24 mouse cellular contexts compared by ENCODE assay signal in the genomic region with DNA sequence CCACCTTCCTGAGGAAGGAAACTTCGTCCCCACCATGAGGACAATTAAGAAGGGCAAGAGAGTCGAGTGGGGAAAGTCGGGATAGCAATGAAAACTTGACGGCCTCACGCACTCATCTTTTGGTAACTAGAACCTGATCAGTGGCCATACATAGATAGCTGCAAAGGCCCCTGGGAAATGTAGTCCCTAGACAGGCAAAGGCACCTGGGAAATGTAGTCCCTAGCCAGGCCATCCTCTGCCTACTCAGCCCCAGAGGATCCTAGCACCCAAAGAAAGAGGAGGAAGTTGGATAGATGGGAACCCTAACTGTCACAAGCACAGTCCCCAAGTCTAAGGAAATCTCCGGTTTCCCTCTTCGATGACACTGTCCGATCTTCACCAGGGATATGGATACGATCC.
A peak's percentile ranks its signal among the peaks of the same experiment; 100 is the strongest.
DNase-seq lines count a peak whose midpoint lies in the region; ATAC-seq and TF ChIP-seq lines count a peak whose summit lies in the region.
"Had no signal": no experiment of that assay in that cellular context is flagged by ENCODE, and none has a peak within 500 bp of the region (broad histone marks: within the 10 kb centered on the region; RNA-seq: fewer than 3 reads in every experiment).

No protein-coding gene starts in this region.

- H3K9ac ChIP-seq in forebrain, embryonic 13.5 days, result no peak overlapping the region
- H3K9ac ChIP-seq in forebrain, embryonic 11.5 days (ENCODE audit: low read length), result no peak overlapping the region
- H3K9ac ChIP-seq in midbrain, embryonic 14.5 days (replicated peaks; ENCODE audit: low read length), result no peak overlapping the region
- H3K9ac ChIP-seq in midbrain, embryonic 15.5 days, result no peak overlapping the region
- no peak overlapping the region for H3K9ac ChIP-seq in forebrain, postnatal 0 days
- H3K9ac ChIP-seq: heart, embryonic 13.5 days; limb, embryonic 13.5 days; liver, embryonic 12.5 days; stomach, embryonic 15.5 days had no signal

- H3K27ac ChIP-seq in forebrain, embryonic 13.5 days, result no peak overlapping the region
- no peak overlapping the region for H3K27ac ChIP-seq in forebrain, embryonic 11.5 days (ENCODE audit: low read depth, low read length)
- H3K27ac ChIP-seq in midbrain, embryonic 14.5 days (replicated peaks; ENCODE audit: low read depth, low read length), result no peak overlapping the region
- no peak overlapping the region for H3K27ac ChIP-seq in midbrain, embryonic 15.5 days
- no peak overlapping the region for H3K27ac ChIP-seq in forebrain, postnatal 0 days (ENCODE audit: low read depth, low read length)
- H3K27ac ChIP-seq: heart, adult 2 months; heart, embryonic 13.5 days; limb, embryonic 13.5 days; liver, embryonic 12.5 days; stomach, embryonic 15.5 days had no signal

- no peak overlapping the region for H3K4me3 ChIP-seq in forebrain, embryonic 13.5 days
- H3K4me3 ChIP-seq in forebrain, embryonic 11.5 days (ENCODE audit: low read depth, low read length), result no peak overlapping the region
- H3K4me3 ChIP-seq in midbrain, embryonic 14.5 days (replicated peaks; ENCODE audit: low read depth, low read length), result no peak overlapping the region
- no peak overlapping the region for H3K4me3 ChIP-seq in midbrain, embryonic 15.5 days
- no peak overlapping the region for H3K4me3 ChIP-seq in forebrain, postnatal 0 days (ENCODE audit: low read depth, low read length)
- H3K4me3 ChIP-seq: heart, adult 2 months; heart, embryonic 13.5 days; limb, embryonic 13.5 days; liver, embryonic 12.5 days; myocyte; stomach, embryonic 15.5 days had no signal

- peaks cover 3% of the 10 kb centered on the region; the same call in 1 of the 2 replicates for H3K9me3 ChIP-seq in forebrain, embryonic 13.5 days (replicated peaks)
- H3K9me3 ChIP-seq in forebrain, embryonic 11.5 days (ENCODE audit: control insufficient read depth, low read length), result no peaks in the 10 kb centered on the region
- H3K9me3 ChIP-seq in midbrain, embryonic 14.5 days (ENCODE audit: control insufficient read depth, low read length), result no peaks in the 10 kb centered on the region
- H3K9me3 ChIP-seq in midbrain, embryonic 15.5 days, result no peaks in the 10 kb centered on the region
- no peaks in the 10 kb centered on the region for H3K9me3 ChIP-seq in forebrain, postnatal 0 days (ENCODE audit: low read length)
- H3K9me3 ChIP-seq: heart, embryonic 13.5 days; limb, embryonic 13.5 days; liver, embryonic 12.5 days; stomach, embryonic 15.5 days had no signal

- H3K27me3 ChIP-seq in forebrain, embryonic 13.5 days, result peaks cover 13% of the 10 kb centered on the region; the same call in 1 of the 2 replicates
- peaks cover 2% of the 10 kb centered on the region for H3K27me3 ChIP-seq in forebrain, embryonic 11.5 days (ENCODE audit: control insufficient read depth, insufficient read depth, low read length)
- H3K27me3 ChIP-seq in midbrain, embryonic 14.5 days (ENCODE audit: control insufficient read depth, insufficient read depth, low read length), result no peaks in the 10 kb centered on the region
- H3K27me3 ChIP-seq in midbrain, embryonic 15.5 days (replicated peaks), result no peaks in the 10 kb centered on the region
- no peaks in the 10 kb centered on the region for H3K27me3 ChIP-seq in forebrain, postnatal 0 days (ENCODE audit: insufficient read depth, low read length)
- H3K27me3 ChIP-seq: liver, embryonic 12.5 days; stomach, embryonic 15.5 days had no signal

- ATAC-seq in forebrain, embryonic 13.5 days, result peak; percentile 53; the same call in 1 of the 2 replicates
- ATAC-seq in forebrain, embryonic 11.5 days (replicated peaks; ENCODE audit: low FRiP score), result no peak
- ATAC-seq in midbrain, embryonic 14.5 days (ENCODE audit: low FRiP score, low TSS enrichment), result no peak
- no peak for ATAC-seq in midbrain, embryonic 15.5 days (replicated peaks)
- ATAC-seq in forebrain, postnatal 0 days, result 0 out of 2 replicates have a peak, but pooled peaks have one; percentile 43
- ATAC-seq in CD4-positive, CD25-positive, alpha-beta regulatory T cell, adult 4 months, result no peak
- ATAC-seq: liver, embryonic 12.5 days had no signal

- peaks cover 13% of the 10 kb centered on the region for H3K4me1 ChIP-seq in forebrain, embryonic 13.5 days
- no peaks in the 10 kb centered on the region for H3K4me1 ChIP-seq in forebrain, embryonic 11.5 days (replicated peaks; ENCODE audit: control insufficient read depth, insufficient read depth, low read length)
- H3K4me1 ChIP-seq in midbrain, embryonic 14.5 days (ENCODE audit: control insufficient read depth, insufficient read depth, low read length), result no peaks in the 10 kb centered on the region
- H3K4me1 ChIP-seq in midbrain, embryonic 15.5 days, result no peaks in the 10 kb centered on the region
- no peaks in the 10 kb centered on the region for H3K4me1 ChIP-seq in forebrain, postnatal 0 days (ENCODE audit: insufficient read depth)
- H3K4me1 ChIP-seq: heart, embryonic 13.5 days; limb, embryonic 13.5 days; liver, embryonic 12.5 days; stomach, embryonic 15.5 days had no signal

- TF ChIP-seq CTCF in forebrain, postnatal 0 days (IDR thresholded peaks at IDR 0.05; ENCODE audit: low read depth), result no peak

- no peak overlapping the region for H3K4me2 ChIP-seq in forebrain, embryonic 13.5 days
- no peak overlapping the region for H3K4me2 ChIP-seq in forebrain, embryonic 11.5 days (ENCODE audit: low read depth, low read length, severe bottlenecking)
- no peak overlapping the region for H3K4me2 ChIP-seq in midbrain, embryonic 14.5 days (ENCODE audit: low read length)
- H3K4me2 ChIP-seq in midbrain, embryonic 15.5 days, result no peak overlapping the region
- H3K4me2 ChIP-seq in forebrain, postnatal 0 days (ENCODE audit: low read depth), result no peak overlapping the region
- H3K4me2 ChIP-seq: heart, embryonic 13.5 days; limb, embryonic 13.5 days; liver, embryonic 12.5 days; midbrain, embryonic 11.5 days; stomach, embryonic 15.5 days had no signal

- WGBS in forebrain, embryonic 13.5 days, result 81% methylated on average over 9 of the region's 9 CpGs
- WGBS in forebrain, embryonic 11.5 days, result 84% methylated on average over 9 of the region's 9 CpGs
- 78% methylated on average over 9 of the region's 9 CpGs for WGBS in midbrain, embryonic 14.5 days
- 80% methylated on average over 9 of the region's 9 CpGs for whole genome bisulfite sequencing in midbrain, embryonic 15.5 days
- WGBS in forebrain, postnatal 0 days, result 84% methylated on average over 9 of the region's 9 CpGs

- H3K36me3 ChIP-seq in forebrain, embryonic 13.5 days (ENCODE audit: poor library complexity, severe bottlenecking), result no peaks in the 10 kb centered on the region
- H3K36me3 ChIP-seq in forebrain, embryonic 11.5 days (ENCODE audit: control insufficient read depth, insufficient read depth, low read length), result no peaks in the 10 kb centered on the region
- H3K36me3 ChIP-seq in midbrain, embryonic 14.5 days (ENCODE audit: control insufficient read depth, insufficient read depth, low read length), result no peaks in the 10 kb centered on the region
- H3K36me3 ChIP-seq in midbrain, embryonic 15.5 days (replicated peaks), result no peaks in the 10 kb centered on the region
- no peaks in the 10 kb centered on the region for H3K36me3 ChIP-seq in forebrain, postnatal 0 days (ENCODE audit: insufficient read depth)
- H3K36me3 ChIP-seq: heart, embryonic 13.5 days; limb, embryonic 13.5 days; liver, embryonic 12.5 days; stomach, embryonic 15.5 days had no signal

- DNase-seq in forebrain, embryonic 11.5 days (ENCODE audit: low spot score), result no peak
- peak; percentile 67 for DNase-seq in midbrain, embryonic 14.5 days
- peak; percentile 27 for DNase-seq in R1 (ENCODE audit: low read depth, low spot score)
- DNase-seq in forebrain, postnatal 0 days, result peak; percentile 30
- DNase-seq in spleen, postnatal 10 days (ENCODE audit: low spot score in 2 of 2), result no peak
- DNase-seq: adrenal gland, postnatal 14 days; cerebellum, adult 9-11 months; gastrocnemius, postnatal 36 days; heart, adult 2 months; heart, postnatal 14 days; kidney, adult 18-20 months; kidney, postnatal 4 days; lung, adult 18-20 months; lung, postnatal 10 days; thymus, postnatal 25 days had no signal

Comparison
In these comparisons a context has a peak if more than half of its experiments do, and no peak if none do; other contexts are left out.
1. ATAC-seq: peak in forebrain, embryonic 13.5 days (single experiment) and forebrain, postnatal 0 days (single experiment); none in forebrain, embryonic 11.5 days (single experiment), midbrain, embryonic 14.5 days (single experiment), midbrain, embryonic 15.5 days (single experiment) and CD4-positive, CD25-positive, alpha-beta regulatory T cell, adult 4 months (single experiment).
2. DNase-seq: peak in midbrain, embryonic 14.5 days (single experiment), R1 (single experiment) and forebrain, postnatal 0 days (single experiment); none in forebrain, embryonic 11.5 days (single experiment) and spleen, postnatal 10 days (0 of 2).